Mouse (Mus musculus) monocyte, adult 2 months (primary cell): ENCODE measurements at regions not wholly inside any gene's neighbourhood (a gene's known extent, or its start where the extent isn't known, plus 50 kb on each side); places are given as distances from the start of the nearest gene placed in this dataset.

ENCODE experiments used
- DNase-seq, 2 experiments: peaks; one replicate each; pipeline ENCODE4 v3.0.0; 2022; ENCODE audit warnings: low spot score in 2 of 2, low read depth in 1 of 2

DNA sequence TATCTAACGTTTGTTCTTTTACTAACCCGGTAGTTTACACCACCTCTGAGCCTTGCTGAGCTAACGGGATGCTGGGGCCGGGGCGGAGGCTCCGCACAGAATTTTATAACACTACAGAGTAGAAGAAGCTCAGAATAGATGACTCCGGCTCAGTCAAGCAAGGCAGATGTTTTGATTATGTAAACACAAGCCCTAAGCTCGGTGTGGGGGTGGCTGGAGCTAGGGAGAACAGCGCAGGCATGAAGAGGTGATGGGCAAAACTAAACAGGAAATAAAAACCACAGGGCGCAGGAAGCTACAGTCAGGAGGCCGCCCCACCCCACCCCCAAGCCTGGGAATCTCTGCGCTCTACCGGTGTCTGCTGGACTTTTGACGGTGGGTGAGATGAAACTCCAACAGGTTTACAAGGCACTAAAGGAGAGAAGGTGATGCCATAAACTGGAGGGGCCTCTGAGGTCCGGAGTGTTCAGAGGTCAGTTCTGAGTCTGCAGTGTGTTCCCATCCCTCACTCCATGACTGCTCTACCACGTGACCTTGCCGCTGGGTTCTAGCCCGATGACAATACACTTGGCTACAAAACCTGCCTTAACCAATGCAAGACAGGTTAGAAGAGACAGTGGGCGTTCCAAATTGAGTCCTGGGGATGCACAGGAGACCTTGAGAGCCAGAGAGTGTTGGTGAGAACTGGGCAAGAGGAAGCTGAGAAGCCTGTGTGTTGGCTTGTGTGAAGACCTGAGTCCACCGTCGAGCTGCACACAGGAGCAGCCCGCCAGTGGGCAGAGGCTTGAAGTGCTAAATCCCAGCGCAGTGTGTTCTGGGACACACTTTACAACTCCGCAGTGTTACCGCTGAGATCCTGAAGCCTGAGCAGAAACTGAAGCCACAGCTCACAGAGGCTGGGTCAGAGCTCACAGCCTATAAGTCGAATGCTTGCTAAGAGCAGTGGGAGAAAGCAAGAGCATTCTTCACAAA is 141.9 kb downstream of the Ptpru start:
- no peak for DNase-seq
